Mouse (Mus musculus) right cerebral cortex, postnatal 4 days (tissue): ENCODE measurements at regions not wholly inside any gene's neighbourhood (a gene's known extent, or its start where the extent isn't known, plus 50 kb on each side); places are given as distances from the start of the nearest gene placed in this dataset.

Experiments used
- DNase-seq: peaks from one replicate; pipeline ENCODE4 v3.0.0-alpha.2; 2022

DNA sequence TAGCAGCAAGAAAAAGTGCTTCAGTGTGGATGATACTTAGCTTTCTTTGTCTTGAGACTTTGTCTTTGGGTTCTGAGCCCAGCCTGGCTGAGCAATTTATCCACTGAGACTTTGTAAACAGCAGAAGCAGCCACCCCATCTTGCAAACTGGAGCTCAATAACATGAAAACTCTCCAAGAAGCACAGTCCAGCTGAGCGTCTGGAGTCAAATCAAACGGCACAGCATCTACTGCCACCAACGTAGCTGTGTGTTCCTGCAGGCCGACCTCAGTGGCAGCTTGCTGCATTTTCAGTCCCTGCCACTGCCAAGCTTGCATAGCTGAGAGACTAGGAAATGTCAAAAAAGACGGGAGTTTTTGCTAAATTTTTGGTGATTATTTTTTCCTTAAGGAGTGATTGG lies 68.8 kb upstream of the Galnt17 start:
- peak; percentile 3 for DNase-seq

DNA sequence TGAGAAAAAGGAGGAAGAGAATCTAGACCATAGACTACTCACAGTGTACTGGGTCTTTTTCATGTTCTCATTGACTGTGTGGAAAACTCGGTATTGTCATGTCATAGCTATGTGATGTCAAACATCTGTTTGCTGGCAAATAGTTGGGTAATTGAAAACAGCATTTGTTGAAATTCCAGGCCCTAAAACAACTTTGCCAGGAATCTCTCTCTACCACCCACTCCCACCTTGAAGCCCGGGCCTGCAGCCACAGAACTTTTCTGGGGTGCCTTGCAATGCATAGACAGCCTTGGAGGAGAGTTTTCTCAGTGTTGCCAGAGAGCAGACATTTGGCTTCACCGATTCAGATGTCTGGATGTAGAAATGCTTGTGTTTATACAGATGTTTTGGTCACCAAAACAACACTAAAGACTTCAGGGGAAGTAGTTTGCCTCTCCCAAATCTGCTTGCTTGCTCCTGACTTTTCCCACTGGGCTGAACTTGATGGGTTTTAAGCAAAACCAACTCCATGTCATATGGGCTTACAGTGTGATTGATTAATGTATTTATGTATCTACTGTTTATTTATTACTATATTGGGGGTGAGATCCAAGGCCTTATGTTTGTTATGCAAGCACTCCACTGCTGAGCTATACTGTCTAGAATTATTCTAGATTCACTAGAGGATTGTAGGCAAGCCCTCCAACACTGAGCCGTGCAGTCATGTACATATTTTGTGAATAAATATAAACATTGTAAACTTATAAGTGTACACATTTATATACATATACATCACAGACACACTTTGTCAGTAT lies 63.2 kb upstream of the Galnt17 start:
- no peak for DNase-seq

DNA sequence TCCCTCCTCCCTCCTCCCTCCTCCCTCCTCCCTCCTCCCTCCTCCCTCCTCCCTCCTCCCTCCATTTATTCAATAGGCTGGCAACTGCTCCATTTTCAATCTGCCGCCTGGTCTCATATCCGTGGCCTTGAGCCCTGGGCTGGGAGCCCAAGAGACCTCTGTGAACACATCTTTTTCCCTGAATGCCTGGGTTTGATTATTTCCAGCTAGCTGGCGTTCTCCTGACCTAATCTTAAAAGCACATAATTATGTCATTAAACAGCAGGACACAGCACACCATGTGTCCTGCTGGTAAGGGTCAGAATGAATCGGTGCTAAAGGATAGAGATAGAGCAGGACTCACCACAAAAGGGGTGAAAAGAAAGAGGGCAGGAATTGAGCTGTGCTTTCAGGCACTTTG lies 59.2 kb upstream of the Galnt17 start:
- no peak for DNase-seq

DNA sequence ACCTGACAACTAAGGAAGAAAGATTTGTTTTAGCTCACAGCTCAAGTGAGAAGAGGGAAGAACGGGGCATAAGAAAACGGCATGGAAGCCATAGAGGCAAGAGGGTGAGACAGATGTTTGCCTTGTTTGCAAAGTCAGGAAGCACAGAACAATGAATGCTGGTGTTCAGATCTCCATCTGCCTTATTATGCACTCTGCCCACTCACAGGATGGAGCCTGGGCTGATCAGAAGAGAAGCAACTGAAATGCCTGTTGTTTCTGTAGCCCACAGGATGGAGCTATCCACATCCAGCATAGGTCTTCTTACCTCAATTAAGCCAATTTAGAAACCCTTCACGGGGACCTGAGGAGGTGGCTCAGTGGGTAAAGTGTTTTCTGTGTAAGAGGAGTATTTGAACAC lies 51.5 kb upstream of the Galnt17 start:
- DNase-seq: no peak
